Mouse (Mus musculus) thymus, postnatal 25 days (tissue): ENCODE results near the gene Ccnk.

Experiments used
- DNase-seq: peaks from one replicate; pipeline ENCODE4 v3.0.0; 2022

Gene Ccnk

GRCm38 (mm10) chr12:108179321-108180266 lies at the start of gene Ccnk:
Ccnk (plus strand) TSS chr12:108179579.
- DNase-seq: peak; percentile 97

- DNase-seq: peak; percentile 34
These were observed 46.8 kb upstream of the Ccnk start for GRCm38 (mm10) chr12:108132450-108133070.

- no peak for DNase-seq
These were observed 46.2 kb upstream of the Ccnk start for GRCm38 (mm10) chr12:108133181-108133580.

GRCm38 (mm10) chr12:108135610-108136208 lies 43.7 kb upstream of the Ccnk start:
- DNase-seq: no peak

GRCm38 (mm10) chr12:108143624-108144498 lies 35.5 kb upstream of the Ccnk start:
- no peak for DNase-seq

GRCm38 (mm10) chr12:108145198-108145597 lies 34.2 kb upstream of the Ccnk start:
- no peak for DNase-seq

- no peak for DNase-seq
These were observed 29.6 kb upstream of the Ccnk start for GRCm38 (mm10) chr12:108149764-108150163.

- DNase-seq: no peak
These were observed 26.6 kb upstream of the Ccnk start for GRCm38 (mm10) chr12:108152743-108153142.

- no peak for DNase-seq
These were observed 19.5 kb upstream of the Ccnk start for GRCm38 (mm10) chr12:108159863-108160262.

GRCm38 (mm10) chr12:108162036-108162435 lies 17.3 kb upstream of the Ccnk start:
- peak; percentile 29 for DNase-seq

- no peak for DNase-seq
These were observed 15.7 kb upstream of the Ccnk start for GRCm38 (mm10) chr12:108163706-108164105.

GRCm38 (mm10) chr12:108168909-108169308 lies 10.5 kb upstream of the Ccnk start:
- no peak for DNase-seq

- no peak for DNase-seq
These were observed 8.9 kb upstream of the Ccnk start for GRCm38 (mm10) chr12:108170467-108170866.

- DNase-seq: no peak
These were observed 8.0 kb upstream of the Ccnk start for GRCm38 (mm10) chr12:108171336-108171735.

GRCm38 (mm10) chr12:108172639-108173038 lies 6.7 kb upstream of the Ccnk start:
- DNase-seq: no peak

- DNase-seq: no peak
These were observed 4.5 kb upstream of the Ccnk start for GRCm38 (mm10) chr12:108174606-108175505.

- no peak for DNase-seq
These were observed 3.0 kb upstream of the Ccnk start for GRCm38 (mm10) chr12:108176366-108176765.

GRCm38 (mm10) chr12:108178331-108179245 lies 791 bp upstream of the Ccnk start:
- peak; percentile 63 for DNase-seq

- DNase-seq: no peak
These were observed 296 bp upstream of the Ccnk start, which contains the start of gene Setd3 for GRCm38 (mm10) chr12:108179246-108179320. Setd3 (minus strand) TSS chr12:108179314.

- no peak for DNase-seq
These were observed 2.3 kb downstream of the Ccnk start for GRCm38 (mm10) chr12:108181716-108182115.

- DNase-seq: no peak
These were observed 8.2 kb downstream of the Ccnk start for GRCm38 (mm10) chr12:108187541-108188091.
